Mouse (Mus musculus): Measurements from ENCODE around the gene Rgs7bp. TPM values are rescaled to one million over a fixed set of nuclear protein-coding genes. Genes with fewer than 3 reads are reported as not detected.

The Rgs7bp gene
- polyA plus RNA-seq, 1 experiment: 0.11 TPM

DNA sequence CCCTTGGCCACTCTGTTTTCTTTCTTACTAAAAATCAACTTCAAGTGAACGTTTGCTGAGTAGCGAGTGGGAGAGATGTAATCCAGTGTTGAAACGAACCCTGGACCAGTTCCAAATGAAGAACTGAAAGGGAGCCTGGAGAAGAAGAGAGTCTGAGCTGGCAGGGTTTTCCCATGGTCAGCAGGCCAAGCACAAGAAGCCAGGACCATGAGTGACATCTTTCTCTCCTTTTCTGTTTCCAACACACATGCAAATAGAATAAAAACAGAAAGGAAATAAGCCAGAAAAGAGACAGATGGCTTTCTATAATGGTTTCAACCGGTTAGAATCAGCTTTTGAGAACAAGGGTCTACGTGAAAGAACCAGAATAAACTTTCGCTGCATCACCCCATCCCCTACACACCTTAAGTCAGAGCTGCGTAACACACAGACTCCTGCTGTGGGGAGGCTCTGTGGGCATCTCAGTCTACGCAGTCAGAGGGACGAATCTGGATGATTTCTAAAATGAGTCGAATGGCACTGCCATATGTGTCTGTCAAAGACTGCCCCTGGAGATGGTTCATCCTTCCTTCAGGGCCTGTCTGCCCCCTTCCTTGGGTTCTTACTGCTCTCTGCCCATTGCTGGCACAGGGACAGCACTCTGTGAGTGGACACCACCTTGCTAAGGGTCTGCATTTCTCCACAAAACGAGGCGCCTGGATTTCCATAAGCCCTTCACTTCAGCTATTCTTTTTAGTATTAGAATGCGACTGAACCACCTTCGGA is 93.6 kb downstream of the Rgs7bp start:
- H3K36me3 ChIP-seq (ENCODE audit: control insufficient read depth, insufficient read depth, low read length): no peaks in the 10 kb centered on the region
- peaks cover 4% of the 10 kb centered on the region; the same call in 1 of the 2 replicates for H3K4me1 ChIP-seq (ENCODE audit: control insufficient read depth, insufficient read depth, low read length)
- no peak overlapping the region for H3K27ac ChIP-seq (ENCODE audit: control insufficient read depth, insufficient read depth, low read depth, low read length)
- no peak overlapping the region for H3K4me3 ChIP-seq (ENCODE audit: control insufficient read depth, low read depth, low read length)
- TF ChIP-seq CTCF (IDR thresholded peaks at IDR 0.05; ENCODE audit: control insufficient read depth, insufficient read depth, insufficient replicate concordance, low read depth, low read length) (no peak), POLR2A (IDR thresholded peaks at IDR 0.05; ENCODE audit: control insufficient read depth, low read depth, low read length) (no peak)
- no peaks in the 10 kb centered on the region for H3K27me3 ChIP-seq (ENCODE audit: control insufficient read depth, insufficient read depth, low read length)

DNA sequence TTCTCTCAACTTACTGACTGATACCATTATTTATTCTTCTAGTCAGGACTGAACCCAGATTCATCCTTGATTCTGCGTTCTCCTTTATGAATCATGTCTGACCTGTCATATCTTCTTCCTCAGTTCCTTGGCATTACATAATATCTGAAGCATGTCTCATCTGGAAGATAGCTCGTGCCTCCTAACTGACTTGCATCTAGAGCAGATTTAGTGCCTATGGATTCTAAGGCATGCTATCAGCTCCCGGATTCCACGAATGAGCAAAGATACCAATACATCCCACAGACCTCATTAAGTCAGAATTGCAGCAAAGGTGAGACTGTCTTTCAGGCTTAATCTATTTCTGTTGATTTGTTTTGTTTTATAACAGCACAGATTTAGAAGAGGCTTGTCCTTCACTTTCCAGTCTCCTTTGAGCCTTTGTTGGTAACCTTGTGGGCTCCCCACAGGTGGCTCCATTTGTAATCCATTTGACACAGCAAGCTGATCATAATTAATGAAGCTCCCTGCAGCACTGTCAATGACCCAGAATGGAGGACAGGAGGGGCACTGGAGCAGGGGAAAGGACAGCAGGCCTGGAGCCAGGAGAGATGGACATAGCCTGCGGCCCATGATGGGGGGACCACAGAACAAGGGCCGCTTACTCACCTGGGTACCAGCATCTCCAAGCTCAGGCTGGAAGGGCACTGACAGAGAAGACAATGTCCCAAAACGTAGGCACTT is 94.4 kb downstream of the Rgs7bp start:
- Histone ChIP-seq H3K27ac (ENCODE audit: control insufficient read depth, insufficient read depth, low read depth, low read length) (no peak overlapping the region), H3K27me3 (ENCODE audit: control insufficient read depth, insufficient read depth, low read length) (no peaks in the 10 kb centered on the region), H3K4me1 (ENCODE audit: control insufficient read depth, insufficient read depth, low read length) (peaks cover 2% of the 10 kb centered on the region; the same call in 1 of the 2 replicates), H3K4me3 (ENCODE audit: control insufficient read depth, low read depth, low read length) (no peak overlapping the region), H3K36me3 (ENCODE audit: control insufficient read depth, insufficient read depth, low read length) (no peaks in the 10 kb centered on the region)
- TF ChIP-seq POLR2A (IDR thresholded peaks at IDR 0.05; ENCODE audit: control insufficient read depth, low read depth, low read length) (no peak), CTCF (IDR thresholded peaks at IDR 0.05; ENCODE audit: control insufficient read depth, insufficient read depth, insufficient replicate concordance, low read depth, low read length) (no peak)

DNA sequence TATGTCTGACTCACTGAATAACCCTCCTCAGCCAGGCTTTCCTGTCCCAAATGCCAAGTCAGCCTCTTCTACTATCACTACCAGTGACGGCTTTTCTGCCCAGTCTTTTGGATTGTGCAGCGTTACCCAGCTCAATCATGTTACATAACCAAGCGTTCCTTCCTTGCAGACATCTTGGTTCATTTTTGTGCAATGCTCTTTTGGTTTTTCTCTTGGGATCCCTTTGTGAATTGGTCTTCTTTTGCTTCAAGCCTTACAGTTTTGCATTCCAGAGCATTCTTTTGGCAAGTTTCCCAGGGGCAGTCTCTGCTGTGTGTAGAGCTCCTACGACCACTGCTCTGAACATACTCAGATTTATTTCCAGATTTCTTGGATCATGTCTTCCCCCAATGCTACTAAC is 95.0 kb downstream of the Rgs7bp start:
- Histone ChIP-seq H3K4me3 (ENCODE audit: control insufficient read depth, low read depth, low read length) (no peak overlapping the region), H3K27me3 (ENCODE audit: control insufficient read depth, insufficient read depth, low read length) (no peaks in the 10 kb centered on the region)
- TF ChIP-seq POLR2A (IDR thresholded peaks at IDR 0.05; ENCODE audit: control insufficient read depth, low read depth, low read length) (no peak), CTCF (IDR thresholded peaks at IDR 0.05; ENCODE audit: control insufficient read depth, insufficient read depth, insufficient replicate concordance, low read depth, low read length) (no peak)

DNA sequence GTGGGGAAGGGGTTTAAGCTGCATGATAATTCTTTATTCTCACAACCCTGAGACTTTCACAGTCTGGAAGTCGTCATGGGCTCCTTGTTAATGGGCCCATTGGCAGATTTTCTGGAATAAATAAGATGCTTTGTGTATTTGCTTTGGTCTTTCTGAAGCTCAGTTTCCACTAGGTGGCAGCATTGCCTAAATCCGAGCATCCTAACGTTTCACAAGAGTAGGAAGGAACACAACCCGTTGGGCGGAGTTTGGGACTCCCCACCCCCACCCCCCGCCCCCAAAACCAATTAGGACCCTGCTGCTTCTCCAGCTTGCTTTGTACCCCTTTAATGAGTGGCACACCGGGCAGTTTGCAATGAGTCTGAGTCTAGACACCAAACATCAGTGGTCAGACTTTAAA is 106.8 kb downstream of the Rgs7bp start:
- TF ChIP-seq CTCF (IDR thresholded peaks at IDR 0.05; ENCODE audit: control insufficient read depth, insufficient read depth, insufficient replicate concordance, low read depth, low read length): peak; percentile 17; the same call in 1 of the 2 replicates
- TF ChIP-seq POLR2A (IDR thresholded peaks at IDR 0.05; ENCODE audit: control insufficient read depth, low read depth, low read length): no peak
- H3K27me3 ChIP-seq (ENCODE audit: control insufficient read depth, insufficient read depth, low read length): no peaks in the 10 kb centered on the region
- H3K4me1 ChIP-seq (ENCODE audit: control insufficient read depth, insufficient read depth, low read length): no peaks in the 10 kb centered on the region
- no peaks in the 10 kb centered on the region for H3K36me3 ChIP-seq (ENCODE audit: control insufficient read depth, insufficient read depth, low read length)
- H3K4me3 ChIP-seq (ENCODE audit: control insufficient read depth, low read depth, low read length): no peak overlapping the region
- no peak overlapping the region for H3K27ac ChIP-seq (ENCODE audit: control insufficient read depth, insufficient read depth, low read depth, low read length)

More for the DNA sequence above, 95.0 kb downstream of the Rgs7bp start:
- Histone ChIP-seq H3K4me1 (ENCODE audit: control insufficient read depth, insufficient read depth, low read length) (no peaks in the 10 kb centered on the region), H3K27ac (ENCODE audit: control insufficient read depth, insufficient read depth, low read depth, low read length) (no peak overlapping the region), H3K36me3 (ENCODE audit: control insufficient read depth, insufficient read depth, low read length) (no peaks in the 10 kb centered on the region)

DNA sequence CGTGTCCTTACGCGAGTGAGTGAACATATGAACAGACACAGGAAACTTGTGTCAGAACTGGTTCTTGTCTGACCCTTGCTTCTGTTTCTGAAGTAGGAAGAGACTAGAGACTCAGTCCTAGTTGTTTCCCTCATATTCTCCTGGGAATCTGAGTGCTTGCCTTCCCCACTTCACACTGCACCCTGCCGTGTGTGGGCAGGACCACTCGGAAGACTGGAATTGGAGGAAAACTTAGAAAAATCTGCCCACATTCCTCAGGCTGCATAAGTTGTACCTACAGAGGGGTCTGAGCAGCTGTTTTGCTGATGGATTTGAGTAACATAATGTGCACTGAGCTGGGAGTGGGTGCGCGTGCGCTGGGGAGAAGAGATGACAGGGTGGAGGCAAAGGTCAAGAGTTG is 114.2 kb downstream of the Rgs7bp start:
- H3K36me3 ChIP-seq (ENCODE audit: control insufficient read depth, insufficient read depth, low read length): no peaks in the 10 kb centered on the region
- TF ChIP-seq CTCF (IDR thresholded peaks at IDR 0.05; ENCODE audit: control insufficient read depth, insufficient read depth, insufficient replicate concordance, low read depth, low read length) (no peak), POLR2A (IDR thresholded peaks at IDR 0.05; ENCODE audit: control insufficient read depth, low read depth, low read length) (no peak)
- no peak overlapping the region for H3K27ac ChIP-seq (ENCODE audit: control insufficient read depth, insufficient read depth, low read depth, low read length)
- H3K4me1 ChIP-seq (ENCODE audit: control insufficient read depth, insufficient read depth, low read length): peaks cover 13% of the 10 kb centered on the region
- no peaks in the 10 kb centered on the region for H3K27me3 ChIP-seq (ENCODE audit: control insufficient read depth, insufficient read depth, low read length)
- H3K4me3 ChIP-seq (ENCODE audit: control insufficient read depth, low read depth, low read length): no peak overlapping the region

DNA sequence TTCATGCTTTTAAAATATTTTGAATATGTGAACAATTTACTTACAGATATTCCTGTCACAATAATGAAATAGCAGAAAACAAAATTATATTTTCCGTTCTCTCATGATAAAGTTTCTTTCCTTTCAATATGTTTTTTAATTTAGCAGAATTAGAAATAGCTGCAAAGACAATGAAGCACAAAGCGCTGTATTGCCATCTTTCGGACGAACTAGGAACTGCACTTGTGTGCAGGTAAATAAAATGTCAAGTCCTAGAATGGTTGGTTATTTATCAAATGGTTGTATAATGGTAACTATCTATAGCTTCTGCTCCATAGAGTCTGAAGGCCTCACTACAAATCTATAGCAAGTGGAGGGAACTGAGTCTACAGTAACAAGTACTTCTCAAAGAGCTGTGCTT is 114.9 kb downstream of the Rgs7bp start:
- H3K4me3 ChIP-seq (ENCODE audit: control insufficient read depth, low read depth, low read length): no peak overlapping the region
- TF ChIP-seq POLR2A (IDR thresholded peaks at IDR 0.05; ENCODE audit: control insufficient read depth, low read depth, low read length) (no peak), CTCF (IDR thresholded peaks at IDR 0.05; ENCODE audit: control insufficient read depth, insufficient read depth, insufficient replicate concordance, low read depth, low read length) (no peak)
- H3K4me1 ChIP-seq (ENCODE audit: control insufficient read depth, insufficient read depth, low read length): peaks cover 13% of the 10 kb centered on the region
- H3K36me3 ChIP-seq (ENCODE audit: control insufficient read depth, insufficient read depth, low read length): no peaks in the 10 kb centered on the region
- H3K27ac ChIP-seq (ENCODE audit: control insufficient read depth, insufficient read depth, low read depth, low read length): no peak overlapping the region
- no peaks in the 10 kb centered on the region for H3K27me3 ChIP-seq (ENCODE audit: control insufficient read depth, insufficient read depth, low read length)

DNA sequence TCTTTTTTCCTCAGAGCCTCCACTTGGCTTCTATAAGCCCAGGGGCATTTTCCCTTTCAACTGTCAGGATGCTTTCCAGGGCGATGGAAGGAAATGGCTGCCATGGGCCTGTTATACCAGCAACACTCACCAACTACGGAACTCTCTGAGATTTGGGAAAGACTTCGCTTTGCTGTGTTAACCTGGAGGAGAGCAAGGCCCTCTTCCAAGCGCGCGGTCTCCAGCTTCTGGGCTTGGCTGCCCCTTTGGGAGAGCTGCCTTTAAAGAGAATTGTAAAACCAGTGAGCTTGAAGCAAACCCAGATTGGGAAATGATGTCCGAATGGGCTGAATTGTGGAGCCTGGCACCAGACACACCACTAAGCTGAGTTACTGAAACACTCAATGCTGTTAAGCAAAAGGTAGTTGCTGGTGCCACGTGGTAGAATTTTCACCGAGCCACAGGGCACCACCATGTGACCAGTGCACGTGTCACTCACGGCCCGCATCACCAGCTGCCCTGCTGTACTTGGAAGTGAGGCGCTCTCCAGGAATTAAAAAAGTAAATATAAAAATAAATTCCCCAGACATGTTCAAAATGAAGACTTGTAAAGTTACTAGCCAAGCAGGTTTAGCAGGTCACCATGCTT is 115.7 kb downstream of the Rgs7bp start:
- peak overlapping the region; percentile 13; the same call in 1 of the 2 replicates for H3K4me3 ChIP-seq (ENCODE audit: control insufficient read depth, low read depth, low read length)
- no peaks in the 10 kb centered on the region for H3K27me3 ChIP-seq (ENCODE audit: control insufficient read depth, insufficient read depth, low read length)
- H3K27ac ChIP-seq (ENCODE audit: control insufficient read depth, insufficient read depth, low read depth, low read length): no peak overlapping the region
- H3K4me1 ChIP-seq (ENCODE audit: control insufficient read depth, insufficient read depth, low read length): peaks cover 13% of the 10 kb centered on the region
- no peaks in the 10 kb centered on the region for H3K36me3 ChIP-seq (ENCODE audit: control insufficient read depth, insufficient read depth, low read length)
- no peak for TF ChIP-seq CTCF (IDR thresholded peaks at IDR 0.05; ENCODE audit: control insufficient read depth, insufficient read depth, insufficient replicate concordance, low read depth, low read length)
- no peak for TF ChIP-seq POLR2A (IDR thresholded peaks at IDR 0.05; ENCODE audit: control insufficient read depth, low read depth, low read length)

Data from testis, adult 2 months (tissue).